Mouse (Mus musculus): ENCODE measurements around the gene Dpp8. TPM values are rescaled to one million over a fixed set of nuclear protein-coding genes. Genes with fewer than 3 reads are reported as not detected.

The Dpp8 gene
- polyA plus RNA-seq, 1 experiment from 2014 or later, result 33.4 TPM

Other genes starting within 250 kb of the Dpp8 start
- gene Dennd4a, start 221.1 kb upstream of the Dpp8 start, polyA plus RNA-seq (2014; fragmentation: Nextera tagmentation; extraction: Ambion mirVana), result 8.4 and 8.9 TPM in 2 replicates
- gene Slc24a1, start 80.8 kb upstream of the Dpp8 start, polyA plus RNA-seq (2014; fragmentation: Nextera tagmentation; extraction: Ambion mirVana), result not detected in 2 replicates
- 78.5 and 84.3 TPM in 2 replicates for gene Ints14, start 71.5 kb upstream of the Dpp8 start, polyA plus RNA-seq (2014; fragmentation: Nextera tagmentation; extraction: Ambion mirVana)
- 97.5 and 104 TPM in 2 replicates for gene Hacd3, start 10.7 kb upstream of the Dpp8 start, polyA plus RNA-seq (2014; fragmentation: Nextera tagmentation; extraction: Ambion mirVana)
- 13.0 and 13.3 TPM in 2 replicates for gene Igdcc4, start 69.1 kb downstream of the Dpp8 start, polyA plus RNA-seq (2014; fragmentation: Nextera tagmentation; extraction: Ambion mirVana)
- gene Igdcc3, start 108.8 kb downstream of the Dpp8 start, polyA plus RNA-seq (2014; fragmentation: Nextera tagmentation; extraction: Ambion mirVana), result 115 and 145 TPM in 2 replicates
- gene Parp16, start 162.9 kb downstream of the Dpp8 start, polyA plus RNA-seq (2014; fragmentation: Nextera tagmentation; extraction: Ambion mirVana), result 5.2 and 6.4 TPM in 2 replicates
- gene Cilp, start 232.8 kb downstream of the Dpp8 start, polyA plus RNA-seq (2014; fragmentation: Nextera tagmentation; extraction: Ambion mirVana), result 0.12 and 0.16 TPM in 2 replicates